Mouse (Mus musculus) splenic B cell, adult 2 months (primary cell): ENCODE results near the gene Ak5.
"Not testable (repeated sequence)": the region's sequence is repeated elsewhere in the genome, so short reads cannot be mapped to it uniquely, and the experiment has no call there.

Source experiments
- DNase-seq: peaks from one replicate; pipeline ENCODE4 v3.0.0-alpha.2; 2011; ENCODE audit warnings: low read depth, low spot score
- H3K27me3 ChIP-seq: 2 replicates; pipeline ENCODE4 v1.6.1; 2012; ENCODE audit warnings: mild to moderate bottlenecking, low read length, moderate library complexity, mixed read lengths; ENCODE audit not compliant: control insufficient read depth, poor library complexity, insufficient read depth, severe bottlenecking
- H3K36me3 ChIP-seq: 2 replicates; pipeline ENCODE4 v1.6.1; 2012; ENCODE audit warnings: mild to moderate bottlenecking, low read length, moderate library complexity, mixed read lengths; ENCODE audit not compliant: control insufficient read depth, poor library complexity, insufficient read depth, severe bottlenecking

Gene Ak5

GRCm38 (mm10) chr3:152458875-152459274, 209.3 kb downstream of the Ak5 start:
- not testable (repeated sequence) for H3K27me3 ChIP-seq
- H3K36me3 ChIP-seq, result peaks cover 11% of the 10 kb centered on the region

GRCm38 (mm10) chr3:152457308-152458035, 210.7 kb downstream of the Ak5 start:
- Histone ChIP-seq H3K36me3 (peaks cover 11% of the 10 kb centered on the region), H3K27me3 (no peaks in the 10 kb centered on the region)
- no peak for DNase-seq

More at GRCm38 (mm10) chr3:152458875-152459274, 209.3 kb downstream of the Ak5 start:
- DNase-seq, result not testable (repeated sequence)

GRCm38 (mm10) chr3:152453163-152453562, 215.0 kb downstream of the Ak5 start:
- no peak for DNase-seq

GRCm38 (mm10) chr3:152446966-152447365, 221.2 kb downstream of the Ak5 start:
- H3K27me3 ChIP-seq, result no peaks in the 10 kb centered on the region
- 0 out of 2 replicates have a peak, but pooled peaks cover 3% of the 10 kb centered on the region for H3K36me3 ChIP-seq
- DNase-seq, result no peak

More at GRCm38 (mm10) chr3:152453163-152453562, 215.0 kb downstream of the Ak5 start:
- Histone ChIP-seq H3K27me3 (no peaks in the 10 kb centered on the region), H3K36me3 (peaks cover 14% of the 10 kb centered on the region)

GRCm38 (mm10) chr3:152444114-152444513, 224.0 kb downstream of the Ak5 start:
- no peak for DNase-seq
- Histone ChIP-seq H3K36me3 (0 out of 2 replicates have a peak, but pooled peaks cover 3% of the 10 kb centered on the region), H3K27me3 (no peaks in the 10 kb centered on the region)

- 0 out of 2 replicates have a peak, but pooled peaks cover 3% of the 10 kb centered on the region for H3K36me3 ChIP-seq
- no peak for DNase-seq
- no peaks in the 10 kb centered on the region for H3K27me3 ChIP-seq
Measured at GRCm38 (mm10) chr3:152442795-152443194, 225.4 kb downstream of the Ak5 start.

- Histone ChIP-seq H3K27me3 (no peaks in the 10 kb centered on the region), H3K36me3 (no peaks in the 10 kb centered on the region; the same call in 1 of the 2 replicates)
Measured at GRCm38 (mm10) chr3:152438068-152438467, 230.1 kb downstream of the Ak5 start.

GRCm38 (mm10) chr3:152435590-152435989, 232.6 kb downstream of the Ak5 start:
- no peaks in the 10 kb centered on the region; the same call in 1 of the 2 replicates for H3K36me3 ChIP-seq
- no peaks in the 10 kb centered on the region for H3K27me3 ChIP-seq
- DNase-seq, result no peak

More at GRCm38 (mm10) chr3:152438068-152438467, 230.1 kb downstream of the Ak5 start:
- no peak for DNase-seq

- Histone ChIP-seq H3K27me3 (no peaks in the 10 kb centered on the region), H3K36me3 (peaks cover 6% of the 10 kb centered on the region)
- DNase-seq, result no peak
Measured at GRCm38 (mm10) chr3:152432677-152433076, 235.5 kb downstream of the Ak5 start.

- no peak for DNase-seq
- Histone ChIP-seq H3K27me3 (no peaks in the 10 kb centered on the region), H3K36me3 (peaks cover 7% of the 10 kb centered on the region; the same call in 1 of the 2 replicates)
Measured at GRCm38 (mm10) chr3:152428925-152429324, 239.2 kb downstream of the Ak5 start.
